Mouse (Mus musculus) naive thymus-derived CD4-positive, alpha-beta T cell, adult 5 months (primary cell): ENCODE data around the gene Ttc39b. TPM values are rescaled to one million over a fixed set of nuclear protein-coding genes. Genes with fewer than 3 reads are reported as not detected.

ENCODE experiments used
- polyA plus RNA-seq: library from polyadenylated mRNA; unstranded; fragments of 100-300 nt; shearing (Covaris generic); gene quantifications from one replicate; pipeline ENCODE4 v1.2.1, GENCODE M21; 2017

Gene Ttc39b
- polyA plus RNA-seq = 65.3 TPM

DNA sequence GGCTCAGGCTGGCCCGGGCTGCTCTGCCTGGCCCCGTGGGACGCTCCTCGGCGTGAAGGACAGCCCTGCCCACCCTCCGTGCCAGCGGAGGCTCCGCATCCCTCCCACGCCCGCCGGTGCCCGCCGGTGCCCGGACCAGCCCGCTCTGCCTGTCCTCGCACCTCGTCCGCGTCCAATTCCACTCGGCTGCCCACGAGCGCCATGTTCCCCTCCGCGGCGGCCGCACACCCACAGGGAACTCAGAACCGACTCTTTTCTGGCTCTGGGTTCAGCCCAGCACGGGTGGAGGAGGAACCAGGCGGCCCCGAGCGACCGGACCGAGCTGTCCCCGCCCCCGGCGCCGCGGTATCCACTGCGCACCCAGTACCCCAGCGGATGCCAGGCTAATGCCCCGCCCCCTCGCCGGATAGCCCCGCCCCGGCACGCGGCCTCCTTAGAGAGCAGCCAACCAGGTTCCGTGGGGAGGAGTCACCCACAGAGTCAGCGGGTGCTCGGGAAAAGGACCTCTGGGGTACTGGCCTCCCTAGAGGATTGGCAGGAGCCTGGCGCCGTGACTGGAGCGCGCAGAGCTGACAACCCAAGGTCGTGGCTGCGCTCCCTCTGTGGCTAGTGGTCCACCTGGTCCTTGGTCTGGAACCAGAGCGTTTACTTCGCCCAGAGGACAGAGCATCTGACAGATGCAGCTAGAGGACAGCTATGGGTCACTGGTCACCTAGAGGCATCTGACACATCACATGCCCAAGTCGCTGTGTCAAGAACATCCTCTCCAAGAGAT, at the start of gene Ttc39b:
Ttc39b (minus strand) TSS at position 346 of the 775 bp plus-strand sequence.

Other genes starting within 250 kb of the Ttc39b start
- gene Snapc3, start 93.5 kb upstream of the Ttc39b start, polyA plus RNA-seq = 34.5 TPM
- 222 TPM for gene Psip1, start 162.2 kb upstream of the Ttc39b start, polyA plus RNA-seq
- gene Ccdc171, start 201.3 kb upstream of the Ttc39b start, polyA plus RNA-seq = 14.2 TPM